In genomic region chr11:106268326-106269059, GRCm38 (mm10) we compare ENCODE assay signal across 8 mouse cellular contexts. TPM values are rescaled to one million over a fixed set of nuclear protein-coding genes. Genes with fewer than 3 reads are reported as not detected.
A peak's percentile ranks its signal among the peaks of the same experiment; 100 is the strongest.
DNase-seq lines count a peak whose midpoint lies in the region; ATAC-seq and TF ChIP-seq lines count a peak whose summit lies in the region.

No protein-coding gene starts in this region.

- ATAC-seq in forebrain, embryonic 13.5 days = no peak
- peak; percentile 10; the same call in 1 of the 2 replicates for ATAC-seq in lung, postnatal 0 days

- H3K27me3 ChIP-seq in forebrain, embryonic 13.5 days = no peaks in the 10 kb centered on the region
- H3K27me3 ChIP-seq in lung, postnatal 0 days (replicated peaks; ENCODE audit: insufficient read depth, low read length) = no peaks in the 10 kb centered on the region

- peak overlapping the region; percentile 34; the same call in 1 of the 2 replicates for H3K9ac ChIP-seq in ES-E14 (ENCODE audit: insufficient read depth, low read depth, low read length, poor library complexity, severe bottlenecking)
- peak overlapping the region; percentile 43 for H3K9ac ChIP-seq in forebrain, embryonic 13.5 days
- H3K9ac ChIP-seq in lung, postnatal 0 days (replicated peaks; ENCODE audit: low read depth) = peak overlapping the region; percentile 27; the same call in 1 of the 2 replicates

- WGBS in forebrain, embryonic 13.5 days = 80% methylated on average over 8 of the region's 8 CpGs
- WGBS in lung, postnatal 0 days = 29% methylated on average over 8 of the region's 8 CpGs

- in situ Hi-C loops in ES-E14 (cut with MboI; ENCODE audit: low sequenced_read_pairs in 2 of 2, unreplicated experiment in 2 of 2) = no loop called here

- H3K36me3 ChIP-seq in ES-E14 (ENCODE audit: control insufficient read depth, insufficient read depth, low read length, poor library complexity, severe bottlenecking) = peaks cover 27% of the 10 kb centered on the region
- peaks cover 39% of the 10 kb centered on the region for H3K36me3 ChIP-seq in forebrain, embryonic 13.5 days (ENCODE audit: poor library complexity, severe bottlenecking)
- H3K36me3 ChIP-seq in lung, postnatal 0 days (ENCODE audit: insufficient read depth, low read length) = peaks cover 30% of the 10 kb centered on the region

- H3K4me1 ChIP-seq in ES-E14 (ENCODE audit: control insufficient read depth in 2 of 2, insufficient read depth in 2 of 2, low read length in 2 of 2, poor library complexity in 1 of 2) = peaks cover 7 to 14% of the 10 kb centered on the region in 2 experiments
- H3K4me1 ChIP-seq in brown adipose tissue, adult 24 weeks (ENCODE audit: control insufficient read depth, insufficient read depth, insufficient read length, low read length) = peaks cover 29% of the 10 kb centered on the region
- H3K4me1 ChIP-seq in forebrain, embryonic 13.5 days = peaks cover 41% of the 10 kb centered on the region
- H3K4me1 ChIP-seq in lung, postnatal 0 days (ENCODE audit: insufficient read depth, low read depth, low read length) = peaks cover 20% of the 10 kb centered on the region

- TF ChIP-seq CTCF in layer of hippocampus, adult 2 months (conservative IDR thresholded peaks at IDR 0.05) = no peak
- no peak for TF ChIP-seq CTCF in lung, postnatal 0 days (IDR thresholded peaks at IDR 0.05)

- H3K9me3 ChIP-seq in ES-E14 (ENCODE audit: control insufficient read depth, insufficient read depth, low read depth, low read length) = no peaks in the 10 kb centered on the region
- H3K9me3 ChIP-seq in forebrain, embryonic 13.5 days (replicated peaks) = no peaks in the 10 kb centered on the region
- H3K9me3 ChIP-seq in lung, postnatal 0 days (ENCODE audit: low read length) = no peaks in the 10 kb centered on the region

- H3K4me3 ChIP-seq in ES-E14 (ENCODE audit: insufficient read depth in 1 of 2, low read depth in 1 of 2, low read length in 2 of 2, poor library complexity in 1 of 2, severe bottlenecking in 1 of 2) = no peak overlapping the region
- H3K4me3 ChIP-seq in brown adipose tissue, adult 24 weeks (ENCODE audit: insufficient read depth, low read depth, low read length) = no peak overlapping the region
- H3K4me3 ChIP-seq in forebrain, embryonic 13.5 days = no peak overlapping the region
- peak overlapping the region; percentile 41 for H3K4me3 ChIP-seq in layer of hippocampus, adult 2 months
- H3K4me3 ChIP-seq in lung, postnatal 0 days (ENCODE audit: low read depth, low read length) = peak overlapping the region; percentile 17; the same call in 1 of the 2 replicates

- intact Hi-C loops in heart, postnatal 36 days (cut with DNase I) = no loop called here

- TF ChIP-seq EP300 in lung, postnatal 0 days (IDR thresholded peaks at IDR 0.05) = peak; percentile 26; the same call in 1 of the 2 replicates

- DNase-seq in ES-E14 (ENCODE audit: low read depth, low spot score) = no peak
- DNase-seq in heart, postnatal 36 days = peak; percentile 83 to 86
- peak in 1 of 2 experiments; percentile 76 for DNase-seq in layer of hippocampus, adult 2 months (ENCODE audit: low spot score in 2 of 2)
- DNase-seq in lung, postnatal 0 days (ENCODE audit: low spot score) = peak; percentile 84
- peak; percentile 92 for DNase-seq in skeletal muscle tissue, adult 2 months (ENCODE audit: low read depth, low spot score)
- DNase-seq in spleen, postnatal 4 days (ENCODE audit: low spot score in 2 of 2) = no peak

- H3K27ac ChIP-seq in ES-E14 (ENCODE audit: insufficient read depth, low read depth, low read length, poor library complexity, severe bottlenecking) = peak overlapping the region; percentile 17; the same call in 1 of the 2 replicates
- peak overlapping the region; percentile 51 for H3K27ac ChIP-seq in brown adipose tissue, adult 24 weeks (replicated peaks; ENCODE audit: low read depth, low read length)
- H3K27ac ChIP-seq in forebrain, embryonic 13.5 days = peak overlapping the region; percentile 73
- peak overlapping the region; percentile 96 for H3K27ac ChIP-seq in layer of hippocampus, adult 2 months
- H3K27ac ChIP-seq in lung, postnatal 0 days (ENCODE audit: low read length) = peak overlapping the region; percentile 84

- H3K4me2 ChIP-seq in forebrain, embryonic 13.5 days = 0 out of 2 replicates have a peak overlapping the region, but pooled peaks have one; percentile 12
- H3K4me2 ChIP-seq in lung, postnatal 0 days (replicated peaks; ENCODE audit: low read depth, low read length) = peak overlapping the region; percentile 38

TF ChIP-seq in ES-E14, 5 proteins besides CTCF, POLR2A, EP300 and RAD21:
- no peak for TF ChIP-seq ZC3H11A (IDR thresholded peaks at IDR 0.05; ENCODE audit: borderline replicate concordance, low read depth, low read length)
- no peak for TF ChIP-seq HCFC1 (IDR thresholded peaks at IDR 0.05; ENCODE audit: borderline replicate concordance, insufficient read depth, low read length)
- no peak for TF ChIP-seq MAFK (IDR thresholded peaks at IDR 0.05; ENCODE audit: insufficient read depth, low read depth, low read length)
- TF ChIP-seq CHD2 (IDR thresholded peaks at IDR 0.05; ENCODE audit: low read depth, low read length) = no peak
- no peak for TF ChIP-seq ZNF384 (IDR thresholded peaks at IDR 0.05; ENCODE audit: low read depth, low read length)
TF ChIP-seq in ES-E14: peak in this region for 0.

RNA-seq across cellular contexts. Expression of gene Smarcd2, which starts 4.3 kb away (rescaled TPM):
- 45.0 and 47.7 TPM in 2 replicates for total RNA-seq in ES-E14 (2012; rRNA removed)
- polyA plus RNA-seq in brown adipose tissue, adult 24 weeks (2012; ENCODE audit: insufficient read depth, insufficient read length, missing spikeins) = 18.7 and 22.3 TPM in 2 replicates
- 14.2 and 14.3 TPM in 2 replicates for polyA plus RNA-seq in forebrain, embryonic 13.5 days (2015; fragmentation: Nextera tagmentation; extraction: Ambion mirVana)
- total RNA-seq in heart, postnatal 36 days (2021) = 10 to 100 TPM; 19.1 to 19.9 TPM
- 10 to 100 TPM; 32.8 to 34.4 TPM for total RNA-seq in layer of hippocampus, adult 2 months (2021)
- polyA plus RNA-seq in lung, postnatal 0 days (2015; fragmentation: Nextera tagmentation; extraction: Ambion mirVana) = 46.9 and 55.5 TPM in 2 replicates

RNA-seq across cellular contexts. Expression of gene Tcam1, which starts 8.0 kb away (rescaled TPM):
- 1.0 and 1.3 TPM in 2 replicates for total RNA-seq in ES-E14 (2012; rRNA removed)
- polyA plus RNA-seq in brown adipose tissue, adult 24 weeks (2012; ENCODE audit: insufficient read depth, insufficient read length, missing spikeins) = 0.44 TPM in 1 of 2 replicates, not detected in the other
- 0.10 and 0.14 TPM in 2 replicates for polyA plus RNA-seq in forebrain, embryonic 13.5 days (2015; fragmentation: Nextera tagmentation; extraction: Ambion mirVana)
- not detected for total RNA-seq in heart, postnatal 36 days (2021)
- total RNA-seq in layer of hippocampus, adult 2 months (2021) = under 1 TPM; 0.15 to 0.34 TPM
- polyA plus RNA-seq in lung, postnatal 0 days (2015; fragmentation: Nextera tagmentation; extraction: Ambion mirVana) = 0.06 and 0.07 TPM in 2 replicates

RNA-seq across cellular contexts. Expression of gene Psmc5, which starts 12.5 kb away (rescaled TPM):
- 161 and 263 TPM in 2 replicates for total RNA-seq in ES-E14 (2012; rRNA removed)
- 111 and 116 TPM in 2 replicates for polyA plus RNA-seq in brown adipose tissue, adult 24 weeks (2012; ENCODE audit: insufficient read depth, insufficient read length, missing spikeins)
- 322 and 348 TPM in 2 replicates for polyA plus RNA-seq in forebrain, embryonic 13.5 days (2015; fragmentation: Nextera tagmentation; extraction: Ambion mirVana)
- total RNA-seq in heart, postnatal 36 days (2021) = 100 to 1,000 TPM; 102 to 105 TPM
- total RNA-seq in layer of hippocampus, adult 2 months (2021) = 100 to 1,000 TPM; 160 to 176 TPM
- 150 and 153 TPM in 2 replicates for polyA plus RNA-seq in lung, postnatal 0 days (2015; fragmentation: Nextera tagmentation; extraction: Ambion mirVana)

RNA-seq across cellular contexts. Expression of gene Ftsj3, which starts 12.6 kb away (rescaled TPM):
- 304 and 403 TPM in 2 replicates for total RNA-seq in ES-E14 (2012; rRNA removed)
- polyA plus RNA-seq in brown adipose tissue, adult 24 weeks (2012; ENCODE audit: insufficient read depth, insufficient read length, missing spikeins) = 14.1 and 15.6 TPM in 2 replicates
- 46.4 and 52.7 TPM in 2 replicates for polyA plus RNA-seq in forebrain, embryonic 13.5 days (2015; fragmentation: Nextera tagmentation; extraction: Ambion mirVana)
- 10 to 100 TPM; 21.1 to 23.0 TPM for total RNA-seq in heart, postnatal 36 days (2021)
- total RNA-seq in layer of hippocampus, adult 2 months (2021) = 10 to 100 TPM; 33.5 to 36.1 TPM
- 18.7 and 19.0 TPM in 2 replicates for polyA plus RNA-seq in lung, postnatal 0 days (2015; fragmentation: Nextera tagmentation; extraction: Ambion mirVana)

RNA-seq across cellular contexts. Expression of gene Gh, which starts 33.2 kb away (rescaled TPM):
- not detected in 2 replicates for total RNA-seq in ES-E14 (2012; rRNA removed)
- not detected in 2 replicates for polyA plus RNA-seq in brown adipose tissue, adult 24 weeks (2012; ENCODE audit: insufficient read depth, insufficient read length, missing spikeins)
- not detected in 2 replicates for polyA plus RNA-seq in forebrain, embryonic 13.5 days (2015; fragmentation: Nextera tagmentation; extraction: Ambion mirVana)
- not detected for total RNA-seq in heart, postnatal 36 days (2021)
- not detected for total RNA-seq in layer of hippocampus, adult 2 months (2021)
- not detected in 2 replicates for polyA plus RNA-seq in lung, postnatal 0 days (2015; fragmentation: Nextera tagmentation; extraction: Ambion mirVana)

Comparison
In these comparisons a context has a peak if more than half of its experiments do, and no peak if none do; other contexts are left out.
1. DNase-seq: peak in heart, postnatal 36 days (2 of 2), lung, postnatal 0 days (single experiment) and skeletal muscle tissue, adult 2 months (single experiment); none in ES-E14 (single experiment) and spleen, postnatal 4 days (0 of 2).
2. H3K27ac ChIP-seq: peak in every context shown above with its lines; median percentile 96 in layer of hippocampus, adult 2 months; 84 in lung, postnatal 0 days; 73 in forebrain, embryonic 13.5 days; 51 in brown adipose tissue, adult 24 weeks; 17 in ES-E14.
3. H3K4me3 ChIP-seq: peak in layer of hippocampus, adult 2 months (single experiment) and lung, postnatal 0 days (single experiment); none in ES-E14 (0 of 2), brown adipose tissue, adult 24 weeks (single experiment) and forebrain, embryonic 13.5 days (single experiment).
4. Peak in every context shown above with its lines, with median percentiles within 50 percentile points of each other: H3K9ac ChIP-seq.